Mouse (Mus musculus): ENCODE results near the gene Gm10198. TPM values are rescaled to one million over a fixed set of nuclear protein-coding genes. Genes with fewer than 3 reads are reported as not detected.

The Gm10198 gene
- not detected in 2 replicates for total RNA-seq (2012; rRNA removed)
- polyA plus RNA-seq (2012; ENCODE audit: insufficient read depth in 1 of 2, insufficient read length in 2 of 2, low read depth in 1 of 2, low replicate concordance in 2 of 2, missing spikeins in 1 of 2) = not detected

GRCm38 (mm10) chr13:111592485-111592884, at the start of gene Gm10198:
TSS of gene Gm10198 (plus strand) at chr13:111592785.
- no peak within 1 kb of the TSS for H3K4me3 ChIP-seq (ENCODE audit: control insufficient read depth in 1 of 2, insufficient read depth in 1 of 2, low read depth in 2 of 2, low read length in 2 of 2)
- TF ChIP-seq TAL1 (IDR thresholded peaks at IDR 0.05; ENCODE audit: low read length) = no peak
- no peak for TF ChIP-seq EP300 (IDR thresholded peaks at IDR 0.05; ENCODE audit: low read depth in 1 of 2, low read length in 2 of 2)
- no peak for TF ChIP-seq KAT2A (conservative IDR thresholded peaks at IDR 0.05; ENCODE audit: low read depth, low read length)
- TF ChIP-seq TBP (IDR thresholded peaks at IDR 0.05; ENCODE audit: low read depth, low read length) = no peak
- TF ChIP-seq NELFE (IDR thresholded peaks at IDR 0.05; ENCODE audit: low read depth, low read length) = no peak
- no peak for TF ChIP-seq ZNF384 (IDR thresholded peaks at IDR 0.05; ENCODE audit: low read depth, low read length)
- no peak for TF ChIP-seq USF1 (IDR thresholded peaks at IDR 0.05; ENCODE audit: low read depth, low read length)
- no peak for TF ChIP-seq MXI1 (IDR thresholded peaks at IDR 0.05; ENCODE audit: low read depth, low read length)
- no peak for TF ChIP-seq ZC3H11A (IDR thresholded peaks at IDR 0.05; ENCODE audit: low read depth, low read length)
- no peak for TF ChIP-seq MEF2A (IDR thresholded peaks at IDR 0.05; ENCODE audit: extremely low read depth, insufficient replicate concordance, low read depth, low read length, poor library complexity, severe bottlenecking)
- TF ChIP-seq MYB (IDR thresholded peaks at IDR 0.05; ENCODE audit: low read depth, low read length) = no peak
- no peak for TF ChIP-seq CTCF (IDR thresholded peaks at IDR 0.05 in 2 of 3, conservative IDR thresholded peaks at IDR 0.05 in 1 of 3; ENCODE audit: control insufficient read depth in 1 of 3, insufficient read depth in 1 of 3, low read depth in 2 of 3, low read length in 3 of 3, poor library complexity in 1 of 3, severe bottlenecking in 1 of 3)
- TF ChIP-seq BHLHE40 (IDR thresholded peaks at IDR 0.05; ENCODE audit: borderline replicate concordance, low read depth, low read length) = no peak
- TF ChIP-seq JUND (IDR thresholded peaks at IDR 0.05; ENCODE audit: low read depth, low read length) = no peak
- H3K9ac ChIP-seq (ENCODE audit: control insufficient read depth, low read depth, low read length, poor library complexity, severe bottlenecking) = no peak within 1 kb of the TSS
- no peaks in the 10 kb centered on the region for H3K4me1 ChIP-seq (ENCODE audit: control insufficient read depth in 1 of 2, insufficient read depth in 2 of 2, low read length in 2 of 2)
- no peak for DNase-seq (ENCODE audit: low read depth, low spot score)
- H3K36me3 ChIP-seq (ENCODE audit: control insufficient read depth in 1 of 2, insufficient read depth in 2 of 2, low read length in 2 of 2) = no peaks in the 10 kb centered on the region
- H3K27ac ChIP-seq (ENCODE audit: control insufficient read depth, low read depth, low read length) = no peak within 1 kb of the TSS
- no peaks in the 10 kb centered on the region for H3K79me2 ChIP-seq (ENCODE audit: control insufficient read depth, insufficient read depth, low read length, poor library complexity)
- H3K27me3 ChIP-seq (ENCODE audit: control insufficient read depth in 1 of 2, insufficient read depth in 2 of 2, low read length in 2 of 2) = no peaks in the 10 kb centered on the region; a peak in 1 of 4 replicates
- no peaks in the 10 kb centered on the region for H3K9me3 ChIP-seq (replicated peaks; ENCODE audit: insufficient read depth, low read length)

GRCm38 (mm10) chr13:111545286-111545685, 47.3 kb upstream of the Gm10198 start:
- TF ChIP-seq MAZ (IDR thresholded peaks at IDR 0.05; ENCODE audit: low read depth, low read length) = no peak
- TF ChIP-seq BHLHE40 (IDR thresholded peaks at IDR 0.05; ENCODE audit: borderline replicate concordance, low read depth, low read length) = no peak
- no peak for TF ChIP-seq ZMIZ1 (IDR thresholded peaks at IDR 0.05; ENCODE audit: low read depth, low read length)
- no peak for TF ChIP-seq ELF1 (IDR thresholded peaks at IDR 0.05; ENCODE audit: low read depth, low read length)
- TF ChIP-seq JUND (IDR thresholded peaks at IDR 0.05; ENCODE audit: low read depth, low read length) = no peak
- TF ChIP-seq MXI1 (IDR thresholded peaks at IDR 0.05; ENCODE audit: low read depth, low read length) = no peak
- no peak for TF ChIP-seq MAFK (IDR thresholded peaks at IDR 0.05; ENCODE audit: borderline replicate concordance, low read depth, low read length)
- no peak for TF ChIP-seq GABPA (IDR thresholded peaks at IDR 0.05; ENCODE audit: low read depth, low read length)
- no peak for TF ChIP-seq MYC (IDR thresholded peaks at IDR 0.05; ENCODE audit: low read depth, low read length)
- TF ChIP-seq TBP (IDR thresholded peaks at IDR 0.05; ENCODE audit: low read depth, low read length) = no peak
- no peak for TF ChIP-seq ZNF384 (IDR thresholded peaks at IDR 0.05; ENCODE audit: low read depth, low read length)
- no peak for TF ChIP-seq SIN3A (IDR thresholded peaks at IDR 0.05; ENCODE audit: low read length)
- TF ChIP-seq GATA1 (IDR thresholded peaks at IDR 0.05; ENCODE audit: low read depth, low read length) = no peak
- no peak for TF ChIP-seq ZKSCAN1 (IDR thresholded peaks at IDR 0.05; ENCODE audit: low read depth, low read length)
- Histone ChIP-seq H3K27me3 (ENCODE audit: control insufficient read depth in 1 of 2, insufficient read depth in 2 of 2, low read length in 2 of 2) (no peaks in the 10 kb centered on the region), H3K9ac (ENCODE audit: control insufficient read depth, low read depth, low read length, poor library complexity, severe bottlenecking) (no peak overlapping the region), H3K9me3 (replicated peaks; ENCODE audit: insufficient read depth, low read length) (no peaks in the 10 kb centered on the region), H3K4me3 (ENCODE audit: control insufficient read depth in 1 of 2, insufficient read depth in 1 of 2, low read depth in 2 of 2, low read length in 2 of 2) (no peak overlapping the region), H3K27ac (ENCODE audit: control insufficient read depth, low read depth, low read length) (no peak overlapping the region), H3K79me2 (ENCODE audit: control insufficient read depth, insufficient read depth, low read length, poor library complexity) (no peaks in the 10 kb centered on the region), H3K4me1 (ENCODE audit: control insufficient read depth in 1 of 2, insufficient read depth in 2 of 2, low read length in 2 of 2) (peaks cover 11 to 15% of the 10 kb centered on the region in 2 experiments), H3K36me3 (ENCODE audit: control insufficient read depth in 1 of 2, insufficient read depth in 2 of 2, low read length in 2 of 2) (peaks cover 0 to 14% of the 10 kb centered on the region in 2 experiments; a peak in 2 of 4 replicates)
- peak; percentile 17 for DNase-seq (ENCODE audit: low read depth, low spot score)
